Mouse (Mus musculus): ENCODE results near the gene Sval3. TPM values are rescaled to one million over a fixed set of nuclear protein-coding genes. Genes with fewer than 3 reads are reported as not detected.

Sval3 gene
- polyA plus RNA-seq (2015; fragmentation: Nextera tagmentation; extraction: Ambion mirVana): not detected in 2 replicates

DNA sequence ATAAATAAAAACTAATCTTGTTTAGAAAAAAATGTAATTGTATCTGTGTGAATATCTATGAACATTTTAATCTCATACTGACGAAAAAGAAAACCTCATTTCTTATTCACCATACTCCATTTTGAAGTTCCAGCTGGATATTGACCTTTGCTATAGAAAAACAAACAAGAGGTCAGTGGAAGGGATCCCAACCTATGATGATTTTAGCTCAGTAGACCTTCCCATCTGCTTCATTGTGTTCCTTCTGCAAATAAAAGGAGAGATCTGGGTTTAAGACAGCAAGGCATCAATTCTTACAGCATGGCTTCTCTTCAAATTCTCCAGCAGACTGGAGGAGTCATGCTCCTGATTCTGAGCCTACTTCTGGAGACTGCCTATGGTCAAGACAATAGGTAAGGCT, at the start of gene Sval3:
TSS of gene Sval3 (plus strand) at position 301 of the 400 bp plus-strand sequence.
- ATAC-seq (ENCODE audit: low read depth): no peak
- no peak within 1 kb of the TSS for H3K4me2 ChIP-seq (ENCODE audit: low read depth, low read length)
- WGBS: 49% methylated on average over 1 of the region's 1 CpGs

DNA sequence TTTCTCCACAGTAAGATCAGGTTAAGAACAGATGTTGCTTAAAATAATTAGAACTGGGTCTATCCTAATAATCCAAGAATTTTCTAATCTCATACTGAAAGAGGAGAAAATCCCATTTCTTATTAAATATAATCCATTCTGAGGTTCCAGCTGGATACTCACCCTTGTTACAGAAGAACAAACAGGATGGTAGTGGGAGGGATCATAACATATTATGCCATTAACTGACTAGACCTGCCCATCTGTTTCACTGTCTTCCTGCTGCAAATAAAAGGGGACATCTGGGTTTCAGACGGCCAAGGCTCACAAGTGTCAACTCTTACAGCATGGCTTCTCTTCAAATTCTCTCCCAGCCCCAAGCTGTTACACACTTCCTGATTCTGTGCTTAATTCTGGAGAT, 16.6 kb upstream of the Sval3 start, which contains the start of gene Sval1:
TSS of gene Sval1 (plus strand) at position 301 of the 400 bp plus-strand sequence.
- no peak within 1 kb of the TSS for H3K4me3 ChIP-seq (ENCODE audit: low read length)
- 69% methylated on average over 1 of the region's 1 CpGs for WGBS

More for the DNA sequence above, at the start of gene Sval3:
- H3K27ac ChIP-seq (ENCODE audit: low read length): no peak within 1 kb of the TSS
- no peak within 1 kb of the TSS for H3K9ac ChIP-seq (ENCODE audit: low read length)
- no peak within 1 kb of the TSS for H3K4me3 ChIP-seq (ENCODE audit: low read length)
- H3K27me3 ChIP-seq (ENCODE audit: control insufficient read depth, insufficient read depth, low read depth, low read length): no peaks in the 10 kb centered on the region
- H3K36me3 ChIP-seq (ENCODE audit: control insufficient read depth, insufficient read depth, low read length): no peaks in the 10 kb centered on the region
- H3K9me3 ChIP-seq (ENCODE audit: control insufficient read depth, low read length): no peaks in the 10 kb centered on the region
- H3K4me1 ChIP-seq (replicated peaks; ENCODE audit: control insufficient read depth, insufficient read depth, low read length): no peaks in the 10 kb centered on the region

More for the DNA sequence above, 16.6 kb upstream of the Sval3 start, which contains the start of gene Sval1:
- H3K9ac ChIP-seq (ENCODE audit: low read length): no peak within 1 kb of the TSS
- H3K27ac ChIP-seq (ENCODE audit: low read length): no peak within 1 kb of the TSS
- H3K27me3 ChIP-seq (ENCODE audit: control insufficient read depth, insufficient read depth, low read depth, low read length): no peaks in the 10 kb centered on the region
- no peak within 1 kb of the TSS for H3K4me2 ChIP-seq (ENCODE audit: low read depth, low read length)
- no peaks in the 10 kb centered on the region for H3K9me3 ChIP-seq (ENCODE audit: control insufficient read depth, low read length)
- H3K4me1 ChIP-seq (replicated peaks; ENCODE audit: control insufficient read depth, insufficient read depth, low read length): no peaks in the 10 kb centered on the region
- ATAC-seq (ENCODE audit: low read depth): no peak
- no peaks in the 10 kb centered on the region for H3K36me3 ChIP-seq (ENCODE audit: control insufficient read depth, insufficient read depth, low read length)

Other genes starting within 250 kb of the Sval3 start
- not detected in 2 replicates for gene Olfr459, start 193.0 kb upstream of the Sval3 start, polyA plus RNA-seq (2015; fragmentation: Nextera tagmentation; extraction: Ambion mirVana)
- gene Pip, start 120.6 kb upstream of the Sval3 start, polyA plus RNA-seq (2015; fragmentation: Nextera tagmentation; extraction: Ambion mirVana): not detected in 2 replicates
- gene Sval2, start 115.2 kb upstream of the Sval3 start, polyA plus RNA-seq (2015; fragmentation: Nextera tagmentation; extraction: Ambion mirVana): not detected in 2 replicates
- gene Sval1, start 16.5 kb upstream of the Sval3 start, polyA plus RNA-seq (2015; fragmentation: Nextera tagmentation; extraction: Ambion mirVana): not detected in 2 replicates
- not detected in 2 replicates for gene Sva, start 70.3 kb downstream of the Sval3 start, polyA plus RNA-seq (2015; fragmentation: Nextera tagmentation; extraction: Ambion mirVana)
- not detected in 2 replicates for gene Tas2r139, start 172.8 kb downstream of the Sval3 start, polyA plus RNA-seq (2015; fragmentation: Nextera tagmentation; extraction: Ambion mirVana)
- gene Tas2r144, start 247.2 kb downstream of the Sval3 start, polyA plus RNA-seq (2015; fragmentation: Nextera tagmentation; extraction: Ambion mirVana): not detected in 2 replicates